Mouse (Mus musculus): ENCODE data around the gene Gsn.

Gene Gsn

GRCm38 (mm10) chr2:35255885-35256833 is at the start of gene Gsn:
Gene Gsn (plus strand): TSS chr2:35256380.
- peak; percentile 48 for DNase-seq (ENCODE audit: low read depth, low spot score)

GRCm38 (mm10) chr2:35206761-35207160 is 49.4 kb upstream of the Gsn start:
- DNase-seq (ENCODE audit: low read depth, low spot score), result no peak

DNA sequence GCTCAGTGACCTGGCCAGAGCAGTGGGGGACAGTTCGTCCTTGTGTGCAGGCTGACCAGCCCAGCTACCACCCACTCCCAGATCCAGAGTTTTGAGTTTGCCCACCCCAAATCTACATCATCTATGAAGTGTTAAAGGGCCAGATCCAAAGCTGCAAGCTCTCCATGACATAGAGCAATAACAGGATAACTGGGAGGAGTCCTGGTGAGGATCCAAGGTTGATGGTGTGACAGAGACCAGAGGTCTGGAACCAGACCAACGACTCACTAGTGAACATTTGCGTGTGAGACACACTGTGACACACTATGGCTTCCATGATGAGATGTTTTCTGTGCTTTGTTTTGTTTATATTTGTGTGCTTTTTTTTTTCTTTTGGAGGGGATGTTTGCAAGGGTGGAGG is 48.1 kb upstream of the Gsn start:
- DNase-seq (ENCODE audit: low read depth, low spot score), result no peak

GRCm38 (mm10) chr2:35208931-35209665 is 47.1 kb upstream of the Gsn start:
- DNase-seq (ENCODE audit: low read depth, low spot score), result no peak

DNA sequence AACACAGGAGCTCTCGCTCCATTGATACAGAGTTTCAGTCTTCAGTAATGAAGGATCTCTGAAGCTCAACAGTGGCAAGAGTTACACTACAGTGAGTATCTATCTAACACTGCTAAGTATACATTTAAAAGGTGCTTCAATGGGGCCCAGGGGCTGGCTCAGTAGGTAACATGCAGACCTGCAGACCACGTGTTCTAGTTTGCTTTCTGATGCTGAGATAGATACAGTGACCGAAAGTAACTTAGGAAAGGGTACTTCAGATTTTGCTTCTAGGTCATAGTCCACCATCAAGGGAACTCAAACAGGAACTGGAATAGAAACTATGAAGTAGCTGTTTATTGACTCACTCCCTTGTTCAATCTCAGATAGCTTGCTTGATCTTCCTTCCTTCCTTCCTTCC is 44.5 kb upstream of the Gsn start:
- no peak for DNase-seq (ENCODE audit: low read depth, low spot score)

GRCm38 (mm10) chr2:35213345-35213910 is 42.8 kb upstream of the Gsn start:
- DNase-seq (ENCODE audit: low read depth, low spot score), result no peak

DNA sequence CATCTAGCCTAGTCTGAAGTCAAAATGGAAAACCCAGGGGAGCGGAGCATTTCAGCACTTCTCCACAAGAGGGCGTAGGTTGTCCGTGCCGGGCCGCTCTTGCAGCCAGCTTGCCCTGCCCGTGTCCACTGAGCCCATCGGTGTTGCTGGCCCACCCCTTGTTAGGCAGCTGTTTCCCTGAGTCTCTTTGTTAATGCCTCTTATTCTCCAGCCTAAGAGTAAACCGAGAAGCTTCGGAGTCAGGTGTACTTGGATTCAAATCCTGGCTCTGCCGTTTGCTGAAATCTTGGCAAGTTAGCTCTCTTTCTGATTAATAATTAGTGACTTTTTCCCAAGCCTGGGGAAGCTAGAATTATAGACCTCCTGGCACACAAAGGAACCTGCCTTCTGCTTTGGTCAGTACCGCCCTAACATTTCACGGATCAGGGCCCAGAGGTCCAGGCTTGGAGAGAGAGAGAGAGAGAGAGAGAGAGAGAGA is 41.3 kb upstream of the Gsn start:
- peak; percentile 63 for DNase-seq (ENCODE audit: low read depth, low spot score)

DNA sequence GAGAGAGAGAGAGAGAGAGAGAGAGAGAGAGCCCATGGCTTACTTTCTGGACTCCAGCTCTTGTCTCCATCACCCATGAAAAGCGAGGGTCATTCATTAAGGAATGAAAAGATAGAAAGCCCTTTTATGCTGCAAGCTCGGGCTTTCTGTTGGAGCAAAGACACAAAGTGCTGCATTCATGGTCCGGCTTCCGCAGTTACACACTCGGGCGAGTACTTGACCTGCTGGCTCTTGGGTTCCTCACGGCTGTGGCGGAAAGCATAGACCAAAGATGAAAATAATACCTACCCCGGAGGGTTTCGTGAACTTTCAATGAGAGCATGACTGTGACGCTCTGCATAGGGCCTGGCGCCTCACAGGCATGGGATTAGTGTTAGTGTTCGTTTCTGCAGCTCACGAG is 40.8 kb upstream of the Gsn start:
- DNase-seq (ENCODE audit: low read depth, low spot score), result no peak

- no peak for DNase-seq (ENCODE audit: low read depth, low spot score)
Measured at GRCm38 (mm10) chr2:35216701-35217100, 39.5 kb upstream of the Gsn start.

- DNase-seq (ENCODE audit: low read depth, low spot score), result no peak
Measured at GRCm38 (mm10) chr2:35218736-35219135, 37.4 kb upstream of the Gsn start.

DNA sequence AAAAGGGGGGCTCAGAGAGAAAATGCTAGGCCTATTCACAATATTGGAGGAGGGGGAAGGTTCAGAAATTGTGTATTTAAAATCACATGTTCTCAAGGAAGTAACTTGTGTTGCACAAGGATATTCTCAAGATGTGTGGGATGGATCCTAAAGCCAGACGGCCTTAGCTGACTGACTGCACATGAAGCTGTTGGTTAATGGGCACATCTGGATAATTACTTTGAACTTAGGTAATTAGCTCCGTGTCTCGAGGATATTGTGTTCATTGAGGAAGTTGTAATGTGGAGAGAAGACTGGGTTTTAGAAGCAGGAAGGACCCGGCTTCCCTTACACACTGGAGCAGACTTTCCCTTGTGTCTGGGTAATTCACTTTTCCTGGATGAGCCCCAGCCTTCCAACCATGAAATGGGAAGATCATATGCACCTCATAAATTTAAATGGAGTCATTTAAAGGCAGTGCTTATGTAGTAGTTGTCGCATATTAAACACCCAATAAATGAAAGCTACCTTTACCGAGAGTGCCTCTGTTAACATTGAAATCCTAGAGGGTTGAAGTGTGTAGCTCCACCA is 33.3 kb upstream of the Gsn start:
- DNase-seq (ENCODE audit: low read depth, low spot score), result no peak

GRCm38 (mm10) chr2:35224285-35224684 is 31.9 kb upstream of the Gsn start:
- no peak for DNase-seq (ENCODE audit: low read depth, low spot score)

GRCm38 (mm10) chr2:35228145-35228544 is 28.0 kb upstream of the Gsn start:
- no peak for DNase-seq (ENCODE audit: low read depth, low spot score)

DNA sequence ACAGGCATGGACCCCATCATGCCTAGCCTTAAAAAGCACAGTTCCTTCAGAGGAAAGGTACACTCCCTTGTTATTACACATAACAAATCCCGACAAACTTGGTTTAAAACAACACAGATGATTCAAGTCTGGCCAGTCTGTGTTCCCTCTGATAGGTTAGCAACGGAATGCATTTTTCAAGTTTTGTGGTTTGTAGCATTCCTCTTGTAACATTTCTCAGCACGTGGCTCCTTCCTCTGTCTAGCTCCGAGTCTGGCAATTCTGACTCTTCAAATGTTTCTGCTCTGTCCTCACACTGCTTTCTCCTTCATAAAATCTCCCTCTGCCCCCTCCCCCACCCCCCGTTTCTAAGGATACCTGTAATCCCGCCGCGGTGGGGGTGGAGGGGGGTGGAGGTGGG is 26.0 kb upstream of the Gsn start:
- DNase-seq (ENCODE audit: low read depth, low spot score), result no peak

DNA sequence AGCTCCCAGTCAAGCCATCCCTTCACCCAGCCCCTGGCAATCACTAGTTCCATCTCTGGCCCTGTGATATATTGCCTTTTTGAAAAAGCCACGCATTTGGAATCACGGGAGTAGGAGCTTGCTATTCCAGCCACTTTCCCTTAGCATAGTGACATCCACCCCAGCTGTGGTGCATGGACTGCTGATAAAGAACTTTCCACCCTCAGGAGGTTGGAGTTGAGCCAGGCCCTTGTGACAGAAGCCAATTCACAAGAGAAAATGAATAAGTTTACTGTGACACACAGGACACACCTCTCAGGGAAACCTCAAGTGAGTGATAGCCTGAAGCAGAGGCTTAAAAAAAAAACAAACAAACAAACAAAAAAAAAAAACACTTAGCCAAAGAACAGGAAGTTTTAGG is 24.3 kb upstream of the Gsn start:
- no peak for DNase-seq (ENCODE audit: low read depth, low spot score)

- DNase-seq (ENCODE audit: low read depth, low spot score), result no peak
Measured at GRCm38 (mm10) chr2:35232595-35233445, 23.4 kb upstream of the Gsn start.

DNA sequence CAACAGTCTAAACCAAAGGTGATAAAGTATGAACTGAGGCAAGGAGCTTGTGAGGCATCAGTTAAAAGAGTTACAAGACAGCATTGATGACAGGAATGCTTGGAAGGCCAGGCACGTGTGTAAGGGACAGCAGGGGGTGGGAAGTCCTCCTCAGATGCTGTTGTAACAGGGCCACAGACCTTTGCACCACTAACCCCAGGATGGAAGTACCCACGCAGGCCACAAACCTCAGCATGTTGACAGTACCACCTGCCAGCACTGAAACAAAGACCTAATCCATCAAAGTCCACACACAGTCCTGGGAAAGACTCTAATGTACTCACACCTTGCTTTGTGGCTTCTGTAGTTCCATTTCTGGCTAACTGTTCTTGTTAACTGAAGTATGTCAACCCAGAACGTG is 22.3 kb upstream of the Gsn start:
- DNase-seq (ENCODE audit: low read depth, low spot score), result no peak

- DNase-seq (ENCODE audit: low read depth, low spot score), result no peak
Measured at GRCm38 (mm10) chr2:35235021-35235420, 21.2 kb upstream of the Gsn start.

DNA sequence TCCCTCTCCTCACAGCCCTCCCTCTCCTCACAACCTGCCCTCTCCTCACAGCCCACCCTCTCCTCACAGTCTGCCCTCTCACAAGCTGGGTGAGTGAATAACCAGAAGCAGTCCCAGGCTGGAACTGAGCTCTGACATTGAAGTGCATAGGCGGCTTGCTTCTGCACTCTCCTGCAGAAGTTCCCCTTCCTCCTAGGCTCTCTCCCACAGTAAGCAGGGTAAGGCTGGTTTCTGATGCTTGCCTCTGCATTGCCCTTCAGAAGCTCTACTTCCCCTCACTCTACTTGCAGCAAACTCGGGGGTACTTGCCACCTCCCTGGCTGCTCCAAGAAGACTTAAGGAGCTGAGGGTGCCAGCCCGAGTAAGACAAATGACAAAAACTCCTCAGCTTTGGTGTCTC is 11.9 kb upstream of the Gsn start:
- no peak for DNase-seq (ENCODE audit: low read depth, low spot score)

GRCm38 (mm10) chr2:35247763-35248162 is 8.4 kb upstream of the Gsn start:
- no peak for DNase-seq (ENCODE audit: low read depth, low spot score)

DNA sequence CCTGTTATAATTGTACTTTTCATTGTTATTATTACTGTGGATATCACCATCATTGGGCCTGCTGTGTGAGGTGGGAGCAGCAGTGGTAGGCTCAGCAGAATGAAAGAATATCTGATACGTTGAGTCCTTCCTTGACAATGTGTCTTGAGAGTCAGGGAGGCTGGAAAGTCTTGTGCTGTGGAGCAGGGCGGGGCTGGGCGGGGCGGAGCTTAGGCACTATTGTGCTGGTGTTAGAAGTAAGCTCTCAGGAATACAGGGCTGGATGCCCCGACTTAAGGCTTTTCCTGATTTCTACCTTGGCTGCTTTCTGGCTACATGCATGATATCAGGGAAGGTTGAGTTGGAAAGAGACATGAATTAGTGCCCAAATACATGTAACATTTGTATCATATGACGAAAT is 3.4 kb upstream of the Gsn start:
- no peak for DNase-seq (ENCODE audit: low read depth, low spot score)
